Mouse (Mus musculus) stomach, postnatal 0 days (tissue): ENCODE results near the gene Bank1. TPM values are rescaled to one million over a fixed set of nuclear protein-coding genes. Genes with fewer than 3 reads are reported as not detected.

Experiments used
- ATAC-seq: fragments of 200-750 bp; cut with Nextera tagmentation; 2 replicates; pipeline ENCODE4 v1.8.0; 2017; ENCODE audit not compliant: low FRiP score, low TSS enrichment
- DNase-seq: peaks from one replicate; pipeline ENCODE4 v3.0.0-alpha.2; 2016; ENCODE audit warnings: low spot score
- H3K27ac ChIP-seq: fragments of 300-500 bp; sonication (generic); replicated peaks from 2 replicates; pipeline ENCODE4 v1.5.1; 2014; ENCODE audit warnings: mild to moderate bottlenecking, control low read depth
- H3K27me3 ChIP-seq: fragments of 300-500 bp; sonication (generic); 2 replicates; pipeline ENCODE4 v1.6.1; 2014; ENCODE audit warnings: low read length; ENCODE audit not compliant: control insufficient read depth, insufficient read depth
- H3K36me3 ChIP-seq: fragments of 300-500 bp; sonication (generic); 2 replicates; pipeline ENCODE4 v1.6.1; 2014; ENCODE audit warnings: low read length, mixed read lengths; ENCODE audit not compliant: control insufficient read depth, insufficient read depth
- H3K4me1 ChIP-seq: fragments of 300-500 bp; sonication (generic); replicated peaks from 2 replicates; pipeline ENCODE4 v1.6.1; 2014; ENCODE audit warnings: antibody characterized with exemption; ENCODE audit not compliant: control insufficient read depth, insufficient read depth
- H3K4me2 ChIP-seq: fragments of 300-500 bp; sonication (generic); replicated peaks from 2 replicates; pipeline ENCODE4 v1.6.1; 2014; ENCODE audit warnings: low read depth, mild to moderate bottlenecking, control low read depth, moderate library complexity
- H3K4me3 ChIP-seq: fragments of 300-500 bp; sonication (generic); 2 replicates; pipeline ENCODE4 v1.5.1; 2014; ENCODE audit warnings: low read depth, low read length, control low read depth
- H3K9ac ChIP-seq: fragments of 300-500 bp; sonication (generic); 2 replicates; pipeline ENCODE4 v1.6.1; 2014; ENCODE audit warnings: mild to moderate bottlenecking, low read length, control low read depth, mixed read lengths
- H3K9me3 ChIP-seq: fragments of 300-500 bp; sonication (generic); 2 replicates; pipeline ENCODE4 v1.6.1; 2016; ENCODE audit warnings: low read length; ENCODE audit not compliant: control insufficient read depth
- CTCF ChIP-seq: IDR thresholded peaks from 2 replicates; pipeline ENCODE4 v1.5.1; 2016; ENCODE audit warnings: antibody characterized with exemption, low read depth, mild to moderate bottlenecking, moderate library complexity
- EP300 ChIP-seq: optimal IDR thresholded peaks from 2 replicates; pipeline ENCODE3; 2016; ENCODE audit warnings: antibody characterized with exemption
- WGBS: fragments of 180-500 bp; shearing (Covaris S2); extraction: QIAGEN DNeasy Blood & Tissue Kit; methylation state at CpG from one replicate; pipeline ENCODE4 v1.1.7; 2014; 5-methylcytosine and 5-hydroxymethylcytosine counted together
- polyA plus RNA-seq: library from polyadenylated mRNA; unstranded; fragments of >200 nt; fragmentation: Nextera tagmentation; extraction: Ambion mirVana; gene quantifications from 2 replicates; pipeline ENCODE4 v1.2.1, GENCODE M21; 2015

Gene Bank1
- polyA plus RNA-seq, 1 experiment from 2014 or later = 0.93 TPM

DNA sequence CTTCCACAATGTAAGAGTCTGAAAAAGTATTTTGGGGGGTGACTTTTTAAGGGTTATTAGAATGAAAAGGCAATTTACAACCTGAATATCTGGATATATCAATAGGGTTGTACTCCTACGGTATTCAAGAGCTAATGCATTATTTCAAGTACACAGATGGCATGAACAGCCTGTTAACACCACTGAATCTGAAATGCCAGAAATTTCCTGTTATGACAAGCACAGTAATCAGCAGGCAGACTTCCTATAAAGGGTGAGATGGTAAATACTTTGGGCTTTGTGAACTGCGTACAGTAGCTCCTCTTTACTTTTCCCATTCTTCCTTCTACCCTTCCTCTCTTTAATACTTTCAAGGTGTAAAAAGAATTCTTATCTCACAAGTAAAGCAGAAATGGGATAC, 30.6 kb downstream of the Bank1 start:
- H3K36me3 ChIP-seq = no peaks in the 10 kb centered on the region
- no peaks in the 10 kb centered on the region for H3K9me3 ChIP-seq
- WGBS = 47% methylated on average over 2 of the region's 2 CpGs
- no peak overlapping the region for H3K4me3 ChIP-seq
- DNase-seq = no peak
- H3K4me1 ChIP-seq = no peaks in the 10 kb centered on the region
- no peak overlapping the region for H3K27ac ChIP-seq
- H3K4me2 ChIP-seq = no peak overlapping the region
- no peaks in the 10 kb centered on the region for H3K27me3 ChIP-seq
- no peak for ATAC-seq
- no peak for TF ChIP-seq EP300
- TF ChIP-seq CTCF = no peak
- H3K9ac ChIP-seq = no peak overlapping the region

DNA sequence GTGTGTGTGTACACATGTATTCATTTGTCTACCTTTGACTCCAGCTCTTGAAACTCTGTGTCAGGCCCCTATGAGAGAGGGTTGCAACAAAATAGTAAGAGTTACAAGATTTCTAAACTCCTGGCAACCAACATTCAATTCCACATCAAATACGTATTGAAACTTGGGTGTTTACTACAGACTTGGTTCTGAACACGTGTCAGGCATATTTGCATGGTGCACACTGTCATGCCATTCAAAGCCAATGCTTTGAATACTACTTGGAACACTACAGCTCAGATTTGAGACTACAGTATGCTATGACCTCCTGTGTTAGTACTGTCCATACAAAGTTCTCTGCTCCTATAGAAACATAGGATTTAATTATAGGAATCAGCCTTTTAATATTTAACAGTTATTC, 38.0 kb downstream of the Bank1 start:
- Histone ChIP-seq H3K9ac (no peak overlapping the region), H3K36me3 (no peaks in the 10 kb centered on the region), H3K27me3 (no peaks in the 10 kb centered on the region), H3K9me3 (no peaks in the 10 kb centered on the region), H3K4me3 (no peak overlapping the region), H3K4me2 (no peak overlapping the region), H3K4me1 (no peaks in the 10 kb centered on the region), H3K27ac (no peak overlapping the region)
- DNase-seq = no peak
- WGBS = 76% methylated on average over 2 of the region's 2 CpGs
- TF ChIP-seq CTCF (no peak), EP300 (no peak)
- ATAC-seq = no peak

DNA sequence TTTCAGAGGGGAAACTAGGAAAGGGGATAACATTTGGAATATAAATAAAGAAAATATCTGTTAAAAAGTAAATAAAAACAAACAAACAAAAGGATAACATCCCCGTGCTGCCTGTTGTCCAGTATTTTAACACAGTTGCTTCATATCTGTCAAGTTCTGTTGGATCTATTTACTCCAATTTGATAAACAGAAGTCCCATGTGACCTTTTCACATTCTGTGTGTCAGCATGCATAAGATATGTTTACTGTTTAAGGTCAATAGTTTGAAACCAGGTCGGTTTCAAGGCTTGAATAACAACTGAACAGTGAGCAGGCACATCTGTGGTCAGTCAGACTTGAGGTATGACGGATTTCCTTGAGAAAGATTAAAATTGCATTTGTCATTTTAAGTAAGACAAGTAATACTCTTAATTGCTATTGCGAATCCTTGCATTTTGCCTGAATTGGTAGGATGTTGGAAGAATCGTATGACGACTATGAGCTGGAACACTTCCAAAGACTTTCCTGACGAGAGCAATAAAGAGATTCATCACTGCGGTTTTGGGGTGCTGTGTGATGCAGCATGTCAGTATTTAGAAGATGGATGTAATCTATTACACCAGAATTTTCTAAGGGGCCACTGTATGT, 60.8 kb downstream of the Bank1 start:
- DNase-seq = no peak
- no peaks in the 10 kb centered on the region for H3K36me3 ChIP-seq
- H3K4me2 ChIP-seq = no peak overlapping the region
- H3K27ac ChIP-seq = no peak overlapping the region
- H3K4me3 ChIP-seq = no peak overlapping the region
- H3K9ac ChIP-seq = no peak overlapping the region
- no peaks in the 10 kb centered on the region for H3K9me3 ChIP-seq
- H3K4me1 ChIP-seq = no peaks in the 10 kb centered on the region
- 54% methylated on average over 8 of the region's 8 CpGs for WGBS
- H3K27me3 ChIP-seq = no peaks in the 10 kb centered on the region
- ATAC-seq = no peak
- TF ChIP-seq EP300 (no peak), CTCF (no peak)

DNA sequence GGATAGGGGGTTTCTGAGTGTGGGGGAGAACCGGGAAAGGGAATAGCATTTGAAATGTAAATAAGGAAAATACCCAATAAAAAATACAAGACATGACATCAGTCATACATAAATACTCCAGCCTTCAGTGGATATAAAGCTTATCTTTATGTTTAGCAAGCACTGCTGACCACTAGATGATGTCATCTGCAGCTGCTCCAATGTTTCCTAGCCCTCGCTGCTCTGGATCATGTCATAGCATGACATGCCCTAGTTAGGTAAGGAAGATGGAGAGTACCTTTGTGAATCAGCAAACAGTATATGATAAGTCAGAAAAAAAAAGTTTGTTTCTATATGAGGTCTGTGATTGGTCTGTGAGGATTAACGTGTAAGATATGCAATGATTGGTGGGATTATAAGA, 68.1 kb downstream of the Bank1 start:
- Histone ChIP-seq H3K4me1 (no peaks in the 10 kb centered on the region), H3K4me3 (no peak overlapping the region), H3K27ac (no peak overlapping the region), H3K36me3 (no peaks in the 10 kb centered on the region), H3K27me3 (no peaks in the 10 kb centered on the region), H3K4me2 (no peak overlapping the region), H3K9me3 (no peaks in the 10 kb centered on the region), H3K9ac (no peak overlapping the region)
- TF ChIP-seq EP300 (no peak), CTCF (no peak)
- WGBS = 62% methylated on average over 3 of the region's 3 CpGs
- DNase-seq = no peak
- no peak for ATAC-seq

DNA sequence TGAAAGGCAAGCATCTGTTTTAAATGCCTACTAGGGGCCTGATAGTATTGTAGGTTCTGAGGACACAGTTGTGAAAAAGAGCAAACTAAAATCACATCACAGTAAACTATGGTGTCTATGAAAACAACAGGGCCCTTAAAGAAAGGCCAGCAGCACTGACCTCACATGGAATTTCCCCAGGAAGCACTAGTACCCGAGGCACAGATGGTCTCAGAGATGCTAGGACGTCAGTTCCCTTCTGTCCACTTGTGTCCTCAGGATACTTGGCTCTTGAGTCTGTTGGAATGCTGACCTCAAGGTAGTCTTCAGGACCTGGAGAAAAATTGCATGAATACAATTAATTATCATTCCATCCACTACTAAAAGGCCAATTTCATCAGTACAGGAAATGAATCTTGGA, 71.2 kb downstream of the Bank1 start:
- DNase-seq = no peak
- Histone ChIP-seq H3K27ac (no peak overlapping the region), H3K4me1 (no peaks in the 10 kb centered on the region), H3K4me2 (no peak overlapping the region), H3K36me3 (no peaks in the 10 kb centered on the region), H3K9ac (no peak overlapping the region), H3K4me3 (no peak overlapping the region), H3K27me3 (no peaks in the 10 kb centered on the region), H3K9me3 (no peaks in the 10 kb centered on the region)
- no peak for ATAC-seq
- 58% methylated on average over 2 of the region's 2 CpGs for WGBS
- TF ChIP-seq CTCF = no peak
- no peak for TF ChIP-seq EP300

DNA sequence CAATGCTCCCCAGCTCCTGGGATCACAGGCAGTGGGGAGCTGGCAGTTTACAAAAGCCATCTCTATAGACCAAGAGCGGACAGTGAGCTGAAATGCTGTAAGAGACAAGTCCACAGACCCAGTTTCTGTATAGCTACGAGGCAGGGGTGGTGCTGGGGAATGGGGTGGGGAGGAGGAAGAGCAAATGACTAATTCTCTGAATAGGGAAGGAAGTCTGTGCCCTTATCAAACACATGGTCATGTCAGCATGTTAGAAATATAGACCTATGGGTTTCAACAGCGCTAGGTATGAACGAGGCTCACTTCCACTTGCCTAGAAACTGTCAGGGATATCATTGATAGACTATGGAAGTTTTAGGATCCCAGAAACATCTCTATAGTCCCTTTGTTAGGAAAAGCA, 73.0 kb downstream of the Bank1 start:
- Histone ChIP-seq H3K4me2 (no peak overlapping the region), H3K4me3 (no peak overlapping the region), H3K9me3 (no peaks in the 10 kb centered on the region), H3K27ac (no peak overlapping the region), H3K4me1 (no peaks in the 10 kb centered on the region), H3K27me3 (no peaks in the 10 kb centered on the region), H3K36me3 (no peaks in the 10 kb centered on the region), H3K9ac (no peak overlapping the region)
- 76% methylated on average over 4 of the region's 4 CpGs for WGBS
- ATAC-seq = no peak
- DNase-seq = no peak
- TF ChIP-seq CTCF (no peak), EP300 (no peak)
